ENCODE assay signal across 8 mouse cellular contexts in the genomic region with DNA sequence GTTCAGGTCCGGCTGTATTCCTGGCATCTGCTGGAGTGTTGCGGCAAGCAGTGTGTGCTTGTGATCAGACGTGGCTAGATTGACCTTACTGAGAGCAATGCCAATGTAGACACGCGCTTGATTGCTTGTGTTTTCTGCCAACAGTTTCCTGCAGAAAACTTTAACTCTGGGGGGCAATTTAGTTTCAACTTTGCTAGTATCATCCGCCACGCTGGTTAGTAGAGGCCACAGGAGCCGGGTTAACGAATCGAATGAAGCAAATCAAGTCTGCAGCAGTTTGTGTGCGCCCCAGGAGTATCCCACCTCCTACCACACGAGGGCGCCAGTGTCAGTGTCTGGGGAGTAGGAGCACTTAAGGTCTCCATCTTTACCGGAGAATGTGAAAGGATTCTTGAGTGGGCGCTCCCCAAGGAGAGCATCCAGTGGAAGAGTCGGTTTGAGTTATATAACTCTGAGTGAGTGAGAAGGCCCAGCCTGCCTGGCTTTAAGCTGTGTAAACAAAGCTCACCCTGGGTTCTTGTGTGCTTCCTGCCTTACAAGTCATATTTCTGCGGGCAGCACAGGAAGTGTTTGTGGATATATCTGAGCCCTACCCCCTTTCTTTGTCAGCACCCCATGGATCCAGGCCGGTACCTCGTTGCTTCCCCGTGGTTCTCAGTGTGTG.
DNase-seq lines count a peak whose midpoint lies in the region; ATAC-seq and TF ChIP-seq lines count a peak whose summit lies in the region.

No protein-coding gene starts in this region.

- H3K4me3 ChIP-seq in CH12.LX (replicated peaks in 1 of 3; ENCODE audit: low read depth in 2 of 3, low read length in 2 of 3, poor library complexity in 1 of 3): peak overlapping the region; percentile 39 to 52 (median 50)
- H3K4me3 ChIP-seq in erythroblast, embryonic 14.5 days (replicated peaks): peak overlapping the region; percentile 56
- H3K4me3 ChIP-seq in heart, embryonic 12.5 days: no peak overlapping the region; the same call in 1 of the 2 replicates
- H3K4me3 ChIP-seq in kidney, postnatal 0 days (replicated peaks; ENCODE audit: low read depth, low read length): no peak overlapping the region; the same call in 1 of the 2 replicates
- H3K4me3 ChIP-seq in liver, embryonic 16.5 days (ENCODE audit: low read depth, low read length): peak overlapping the region; percentile 55
- H3K4me3 ChIP-seq in neural tube, embryonic 12.5 days: no peak overlapping the region
- H3K4me3 ChIP-seq in testis, adult 2 months (ENCODE audit: control insufficient read depth, low read depth, low read length): peak overlapping the region; percentile 56

- no peaks in the 10 kb centered on the region for H3K27me3 ChIP-seq in CH12.LX (replicated peaks)
- H3K27me3 ChIP-seq in erythroblast, embryonic 14.5 days (ENCODE audit: control insufficient read depth): no peaks in the 10 kb centered on the region
- no peaks in the 10 kb centered on the region for H3K27me3 ChIP-seq in heart, embryonic 12.5 days (replicated peaks)
- H3K27me3 ChIP-seq in kidney, postnatal 0 days (ENCODE audit: insufficient read depth, low read length): no peaks in the 10 kb centered on the region
- H3K27me3 ChIP-seq in liver, embryonic 16.5 days (ENCODE audit: control insufficient read depth, insufficient read depth, low read depth, low read length): no peaks in the 10 kb centered on the region
- H3K27me3 ChIP-seq in neural tube, embryonic 12.5 days (replicated peaks): no peaks in the 10 kb centered on the region
- no peaks in the 10 kb centered on the region for H3K27me3 ChIP-seq in testis, adult 2 months (ENCODE audit: control insufficient read depth, insufficient read depth, low read length)

- DNase-seq in CH12.LX (ENCODE audit: extremely low read depth): peak; percentile 79
- DNase-seq in brain, embryonic 14.5 days (ENCODE audit: low read depth): peak; percentile 86
- DNase-seq in kidney, postnatal 0 days (ENCODE audit: low spot score): peak; percentile 90

- H3K36me3 ChIP-seq in CH12.LX (replicated peaks in 1 of 2; ENCODE audit: control insufficient read depth in 1 of 2, insufficient read depth in 1 of 2, low read length in 1 of 2): no peaks in the 10 kb centered on the region
- no peaks in the 10 kb centered on the region for H3K36me3 ChIP-seq in erythroblast, embryonic 14.5 days (ENCODE audit: control insufficient read depth)
- H3K36me3 ChIP-seq in heart, embryonic 12.5 days: no peaks in the 10 kb centered on the region
- no peaks in the 10 kb centered on the region for H3K36me3 ChIP-seq in kidney, postnatal 0 days (ENCODE audit: insufficient read depth, low read length)
- H3K36me3 ChIP-seq in liver, embryonic 16.5 days (ENCODE audit: control insufficient read depth, insufficient read depth): no peaks in the 10 kb centered on the region
- no peaks in the 10 kb centered on the region for H3K36me3 ChIP-seq in neural tube, embryonic 12.5 days
- no peaks in the 10 kb centered on the region for H3K36me3 ChIP-seq in testis, adult 2 months (ENCODE audit: control insufficient read depth, insufficient read depth, low read length)

- H3K9me3 ChIP-seq in CH12.LX (replicated peaks; ENCODE audit: low read length): no peaks in the 10 kb centered on the region
- H3K9me3 ChIP-seq in erythroblast, embryonic 14.5 days (ENCODE audit: control insufficient read depth, low read length): no peaks in the 10 kb centered on the region
- no peaks in the 10 kb centered on the region for H3K9me3 ChIP-seq in heart, embryonic 12.5 days (replicated peaks)
- no peaks in the 10 kb centered on the region for H3K9me3 ChIP-seq in kidney, postnatal 0 days (replicated peaks; ENCODE audit: low read length)
- H3K9me3 ChIP-seq in liver, embryonic 16.5 days (replicated peaks; ENCODE audit: control insufficient read depth, low read length): no peaks in the 10 kb centered on the region
- H3K9me3 ChIP-seq in neural tube, embryonic 12.5 days: no peaks in the 10 kb centered on the region

- no peak overlapping the region for H3K27ac ChIP-seq in CH12.LX (ENCODE audit: insufficient read depth, low read depth)
- H3K27ac ChIP-seq in heart, embryonic 12.5 days (ENCODE audit: poor library complexity, severe bottlenecking): 0 out of 2 replicates have a peak overlapping the region, but pooled peaks have one; percentile 11
- H3K27ac ChIP-seq in kidney, postnatal 0 days: peak overlapping the region; percentile 5
- H3K27ac ChIP-seq in liver, embryonic 16.5 days (ENCODE audit: low read length): peak overlapping the region; percentile 33; the same call in 1 of the 2 replicates
- H3K27ac ChIP-seq in neural tube, embryonic 12.5 days: no peak overlapping the region
- H3K27ac ChIP-seq in testis, adult 2 months (ENCODE audit: control insufficient read depth, insufficient read depth, low read depth, low read length): peak overlapping the region; percentile 70

- TF ChIP-seq POLR2A in CH12.LX (IDR thresholded peaks at IDR 0.05; ENCODE audit: low read depth, low read length): no peak
- no peak for TF ChIP-seq POLR2A in brain, embryonic 14.5 days (IDR thresholded peaks at IDR 0.05; ENCODE audit: borderline replicate concordance, extremely low read depth, insufficient read depth, insufficient read length, poor library complexity, severe bottlenecking)
- TF ChIP-seq POLR2A in testis, adult 2 months (IDR thresholded peaks at IDR 0.05; ENCODE audit: control insufficient read depth, low read depth, low read length): no peak

- peak; percentile 44 to 87 for TF ChIP-seq CTCF in CH12.LX (conservative IDR thresholded peaks at IDR 0.05 in 1 of 2, IDR thresholded peaks at IDR 0.05 in 1 of 2; ENCODE audit: low read depth in 2 of 2, low read length in 2 of 2)
- peak; percentile 88 for TF ChIP-seq CTCF in brain, embryonic 14.5 days (IDR thresholded peaks at IDR 0.05; ENCODE audit: borderline replicate concordance, extremely low read depth, insufficient read depth, insufficient read length)
- TF ChIP-seq CTCF in kidney, postnatal 0 days (IDR thresholded peaks at IDR 0.05; ENCODE audit: low read depth): peak; percentile 90
- peak; percentile 94 for TF ChIP-seq CTCF in testis, adult 2 months (IDR thresholded peaks at IDR 0.05; ENCODE audit: control insufficient read depth, insufficient read depth, insufficient replicate concordance, low read depth, low read length)

- ATAC-seq in heart, embryonic 12.5 days (ENCODE audit: insufficient number of reproducible peaks, low FRiP score): peak; percentile 37; the same call in 1 of the 2 replicates
- peak; percentile 54; the same call in 1 of the 2 replicates for ATAC-seq in kidney, postnatal 0 days (replicated peaks; ENCODE audit: low FRiP score, low read depth)
- ATAC-seq in liver, embryonic 16.5 days (ENCODE audit: low read depth): peak; percentile 69
- ATAC-seq in neural tube, embryonic 12.5 days (ENCODE audit: low FRiP score, low read depth): no peak; the same call in 1 of the 2 replicates

- peak; percentile 61 for TF ChIP-seq RAD21 in CH12.LX (IDR thresholded peaks at IDR 0.05; ENCODE audit: low read depth, low read length)

- TF ChIP-seq EP300 in CH12.LX (IDR thresholded peaks at IDR 0.05; ENCODE audit: low read length): no peak

- H3K9ac ChIP-seq in CH12.LX (ENCODE audit: insufficient read depth, low read depth): peak overlapping the region; percentile 20
- no peak overlapping the region for H3K9ac ChIP-seq in heart, embryonic 12.5 days
- H3K9ac ChIP-seq in kidney, postnatal 0 days (ENCODE audit: low read depth, low read length): no peak overlapping the region
- peak overlapping the region; percentile 31; the same call in 1 of the 2 replicates for H3K9ac ChIP-seq in liver, embryonic 16.5 days (ENCODE audit: low read depth, low read length)
- H3K9ac ChIP-seq in neural tube, embryonic 12.5 days: no peak overlapping the region

- H3K79me2 ChIP-seq in CH12.LX (replicated peaks; ENCODE audit: control insufficient read depth, extremely low read depth, insufficient read depth, poor library complexity, severe bottlenecking): no peaks in the 10 kb centered on the region

- peak overlapping the region; percentile 33 for H3K4me2 ChIP-seq in CH12.LX (ENCODE audit: insufficient read depth, low read depth, poor library complexity, severe bottlenecking)
- peak overlapping the region; percentile 31; the same call in 1 of the 2 replicates for H3K4me2 ChIP-seq in heart, embryonic 12.5 days
- peak overlapping the region; percentile 40; the same call in 1 of the 2 replicates for H3K4me2 ChIP-seq in kidney, postnatal 0 days (ENCODE audit: low read length)
- H3K4me2 ChIP-seq in liver, embryonic 16.5 days (ENCODE audit: low read depth, low read length): peak overlapping the region; percentile 65
- H3K4me2 ChIP-seq in neural tube, embryonic 12.5 days (replicated peaks): peak overlapping the region; percentile 28

- H3K4me1 ChIP-seq in CH12.LX (ENCODE audit: control insufficient read depth in 1 of 2, insufficient read depth in 2 of 2): no peaks in the 10 kb centered on the region
- peaks cover 23% of the 10 kb centered on the region for H3K4me1 ChIP-seq in erythroblast, embryonic 14.5 days (ENCODE audit: control insufficient read depth)
- peaks cover 10% of the 10 kb centered on the region for H3K4me1 ChIP-seq in heart, embryonic 12.5 days (replicated peaks)
- H3K4me1 ChIP-seq in kidney, postnatal 0 days (replicated peaks; ENCODE audit: insufficient read depth, low read length): peaks cover 2% of the 10 kb centered on the region; the same call in 1 of the 2 replicates
- peaks cover 9% of the 10 kb centered on the region for H3K4me1 ChIP-seq in liver, embryonic 16.5 days (ENCODE audit: control insufficient read depth, low read depth, low read length)
- H3K4me1 ChIP-seq in neural tube, embryonic 12.5 days: peaks cover 14% of the 10 kb centered on the region
- peaks cover 5% of the 10 kb centered on the region for H3K4me1 ChIP-seq in testis, adult 2 months (ENCODE audit: control insufficient read depth, insufficient read depth, low read length)

- dilution Hi-C loops in CH12.LX (cut with MboI; ENCODE audit: extremely low pct_ligation_motif_present, extremely low pct_unique_long_range_greater_than_20kb, low sequenced_read_pairs): no loop called here

- in situ Hi-C loops in CH12.LX (cut with MboI; ENCODE audit: low pct_ligation_motif_present, low pct_unique_long_range_greater_than_20kb, low sequenced_read_pairs): no loop called here

- WGBS in heart, embryonic 12.5 days: 39% methylated on average over 20 of the region's 20 CpGs
- WGBS in kidney, postnatal 0 days: 42% methylated on average over 20 of the region's 20 CpGs
- WGBS in liver, embryonic 16.5 days (ENCODE audit: insufficient replicate concordance): 19% methylated on average over 20 of the region's 20 CpGs
- 40% methylated on average over 20 of the region's 20 CpGs for WGBS in neural tube, embryonic 12.5 days

TF ChIP-seq in CH12.LX, 34 proteins besides CTCF, POLR2A, EP300 and RAD21 (continues in another document):
- TF ChIP-seq ZC3H11A (IDR thresholded peaks at IDR 0.05; ENCODE audit: low read depth, low read length): 0 out of 2 replicates have a peak, but pooled peaks have one; percentile 16
- TF ChIP-seq MXI1 (IDR thresholded peaks at IDR 0.05; ENCODE audit: low read depth, low read length): peak; percentile 57; the same call in 1 of the 2 replicates
- peak; percentile 58; the same call in 1 of the 2 replicates for TF ChIP-seq IRF4 (IDR thresholded peaks at IDR 0.05; ENCODE audit: low read depth, low read length)
- peak; percentile 79 for TF ChIP-seq SMC3 (IDR thresholded peaks at IDR 0.05; ENCODE audit: low read depth, low read length)
- TF ChIP-seq HCFC1 (IDR thresholded peaks at IDR 0.05; ENCODE audit: low read depth, low read length): peak; percentile 40

Comparison
In these comparisons a context has a peak if more than half of its experiments do, and no peak if none do; other contexts are left out.
1. H3K27ac ChIP-seq: peak in heart, embryonic 12.5 days (single experiment), kidney, postnatal 0 days (single experiment), liver, embryonic 16.5 days (single experiment) and testis, adult 2 months (single experiment); none in CH12.LX (single experiment) and neural tube, embryonic 12.5 days (single experiment).
2. H3K4me3 ChIP-seq: peak in CH12.LX (3 of 3), erythroblast, embryonic 14.5 days (single experiment), liver, embryonic 16.5 days (single experiment) and testis, adult 2 months (single experiment); none in heart, embryonic 12.5 days (single experiment), kidney, postnatal 0 days (single experiment) and neural tube, embryonic 12.5 days (single experiment).
3. H3K9ac ChIP-seq: peak in CH12.LX (single experiment) and liver, embryonic 16.5 days (single experiment); none in heart, embryonic 12.5 days (single experiment), kidney, postnatal 0 days (single experiment) and neural tube, embryonic 12.5 days (single experiment).
4. Peak in every context shown above with its lines, with median percentiles within 50 percentile points of each other: DNase-seq, H3K4me2 ChIP-seq and CTCF ChIP-seq.